Mouse (Mus musculus): ENCODE data around the gene Mapkapk5.

DNA sequence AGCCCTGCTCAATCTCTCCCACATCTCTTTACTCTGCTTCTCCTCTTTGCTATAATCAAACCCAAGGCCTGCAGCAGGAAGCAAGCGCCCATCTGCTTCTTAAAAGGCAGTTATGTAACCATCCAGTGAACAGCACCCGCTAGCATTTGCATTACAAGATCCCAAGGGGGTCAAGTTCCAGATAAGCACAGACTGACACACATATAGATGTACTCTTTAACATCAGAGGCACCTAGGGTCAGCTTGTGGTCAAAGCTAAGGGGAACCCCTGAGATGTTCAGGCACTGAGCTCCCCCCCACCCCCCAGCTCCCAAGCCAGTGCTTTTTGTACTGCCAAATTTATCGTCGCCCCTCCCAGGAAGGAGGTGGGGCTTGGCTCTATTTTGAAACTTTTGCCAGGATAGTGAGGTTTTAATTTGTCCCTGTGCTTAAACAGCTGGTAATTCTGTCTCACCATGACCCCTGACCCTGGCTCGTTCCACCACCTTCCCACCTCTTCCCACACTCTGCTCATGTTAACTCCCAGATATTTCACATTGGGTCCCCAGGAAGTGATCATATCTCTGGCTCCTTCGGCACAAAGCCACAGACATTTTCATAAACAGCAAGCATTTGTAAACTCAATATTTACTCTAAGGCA lies 40.8 kb upstream of the Mapkapk5 start:
- no peak for TF ChIP-seq POU5F1 (IDR thresholded peaks at IDR 0.05; ENCODE audit: borderline replicate concordance, low read length)
- no peak for TF ChIP-seq CTCF (conservative IDR thresholded peaks at IDR 0.05; ENCODE audit: low read length)

All from E14TG2a.4 (cell line).